Mouse (Mus musculus) ES-E14 (cell line): Measurements from ENCODE around the gene Trim9.

ENCODE experiments used
- CHD2 ChIP-seq: IDR thresholded peaks from 2 replicates; pipeline ENCODE4 v1.6.1; 2014; ENCODE audit warnings: mild to moderate bottlenecking, low read depth, low read length, inconsistent platforms
- HCFC1 ChIP-seq: IDR thresholded peaks from 2 replicates; pipeline ENCODE4 v1.6.1; 2012; ENCODE audit warnings: low read length, inconsistent platforms, borderline replicate concordance; ENCODE audit not compliant: insufficient read depth
- MAFK ChIP-seq: IDR thresholded peaks from 2 replicates; pipeline ENCODE4 v1.6.1; 2014; ENCODE audit warnings: mild to moderate bottlenecking, low read depth, low read length, inconsistent platforms; ENCODE audit not compliant: insufficient read depth
- ZC3H11A ChIP-seq: IDR thresholded peaks from 2 replicates; pipeline ENCODE4 v1.6.1; 2012; ENCODE audit warnings: low read depth, mild to moderate bottlenecking, inconsistent platforms, low read length, borderline replicate concordance
- ZNF384 ChIP-seq: IDR thresholded peaks from 2 replicates; pipeline ENCODE4 v1.6.1; 2012; ENCODE audit warnings: low read depth, low read length, inconsistent platforms

DNA sequence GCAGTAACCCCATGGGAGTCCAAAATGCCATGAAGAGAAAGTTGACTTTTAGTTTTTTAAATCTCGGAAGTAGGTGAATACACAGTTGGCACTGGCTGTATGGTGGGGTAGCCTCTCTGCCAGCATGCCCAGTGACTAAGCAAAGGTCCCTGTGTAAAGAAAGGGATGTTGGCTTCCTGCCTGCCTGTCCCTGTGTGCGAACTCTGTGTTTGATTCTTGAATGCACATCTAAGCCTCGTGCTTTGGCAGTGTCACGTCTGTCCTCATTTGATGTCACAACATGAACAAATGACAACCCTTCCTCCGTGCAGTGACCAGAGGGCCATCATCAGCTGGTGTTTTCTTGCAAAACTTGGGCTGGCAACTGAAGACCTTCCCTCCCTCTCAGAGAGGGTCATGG, 151.1 kb downstream of the Trim9 start:
- TF ChIP-seq HCFC1, result no peak
- TF ChIP-seq CHD2, result no peak
- no peak for TF ChIP-seq ZNF384
- no peak for TF ChIP-seq MAFK
- no peak for TF ChIP-seq ZC3H11A
